Mouse (Mus musculus) embryo, embryonic 9.5 days (tissue): ENCODE data around the gene Gm16427.
"Not testable (repeated sequence)": the region's sequence is repeated elsewhere in the genome, so short reads cannot be mapped to it uniquely, and the experiment has no call there.

Experiments used
- DNase-seq: peaks from one replicate; pipeline ENCODE4 v3.0.0-alpha.2; 2017; ENCODE audit errors: extremely low spot score

The Gm16427 gene

GRCm38 (mm10) chr5:93540100-93540499 lies at the start of gene Gm16427:
Gene Gm16427, minus strand, starts transcription at chr5:93540200.
- not testable (repeated sequence) for DNase-seq
